24 mouse cellular contexts compared by ENCODE assay signal in the genomic region with DNA sequence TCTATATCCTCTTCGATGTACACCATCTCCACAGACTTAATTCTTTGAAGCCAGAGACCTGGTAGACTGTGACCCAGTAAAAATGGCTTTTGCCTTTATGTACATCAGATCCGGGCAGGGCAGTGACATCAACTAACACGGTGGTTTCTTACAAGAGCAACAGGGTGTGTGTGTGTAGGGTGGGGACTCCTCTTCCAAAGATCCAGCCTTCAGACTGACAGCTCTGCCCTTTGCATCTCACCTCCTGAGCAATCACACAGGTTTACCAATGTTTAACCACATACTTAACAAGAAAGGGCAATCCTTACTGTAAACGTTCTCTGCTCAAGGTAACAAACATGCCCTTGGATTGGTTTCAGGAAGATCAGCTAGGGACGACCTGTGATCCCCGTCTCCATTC. TPM values are rescaled to one million over a fixed set of nuclear protein-coding genes. Genes with fewer than 3 reads are reported as not detected.
DNase-seq lines count a peak whose midpoint lies in the region; ATAC-seq and TF ChIP-seq lines count a peak whose summit lies in the region.
"Had no signal": no experiment of that assay in that cellular context is flagged by ENCODE, and none has a peak within 500 bp of the region (broad histone marks: within the 10 kb centered on the region; RNA-seq: fewer than 3 reads in every experiment).

No protein-coding gene starts in this region.

- H3K4me2 ChIP-seq in kidney, postnatal 0 days (ENCODE audit: low read length), result no peak overlapping the region
- H3K4me2 ChIP-seq in kidney, embryonic 15.5 days, result no peak overlapping the region
- no peak overlapping the region for H3K4me2 ChIP-seq in intestine, embryonic 15.5 days (replicated peaks)
- no peak overlapping the region for H3K4me2 ChIP-seq in intestine, postnatal 0 days (replicated peaks; ENCODE audit: low read depth)
- no peak overlapping the region for H3K4me2 ChIP-seq in stomach, embryonic 16.5 days (ENCODE audit: low read depth, low read length)
- no peak overlapping the region for H3K4me2 ChIP-seq in hindbrain, embryonic 13.5 days
- H3K4me2 ChIP-seq: embryonic facial prominence, embryonic 12.5 days; forebrain, embryonic 15.5 days; heart, embryonic 15.5 days had no signal

- no peak for ATAC-seq in kidney, postnatal 0 days (replicated peaks; ENCODE audit: low FRiP score, low read depth)
- ATAC-seq in kidney, embryonic 15.5 days (replicated peaks; ENCODE audit: low FRiP score), result no peak
- peak; percentile 64 for ATAC-seq in intestine, embryonic 15.5 days
- ATAC-seq in intestine, postnatal 0 days, result peak; percentile 55; the same call in 1 of the 2 replicates
- ATAC-seq in stomach, embryonic 16.5 days (ENCODE audit: insufficient read depth, low FRiP score), result no peak
- ATAC-seq in hindbrain, embryonic 13.5 days (ENCODE audit: low FRiP score), result no peak
- ATAC-seq: activated CD4-positive, CD25-positive, alpha-beta regulatory T cell, adult 4 months; forebrain, embryonic 15.5 days; Patski had no signal

- no peaks in the 10 kb centered on the region for H3K27me3 ChIP-seq in kidney, postnatal 0 days (ENCODE audit: insufficient read depth, low read length)
- no peaks in the 10 kb centered on the region for H3K27me3 ChIP-seq in kidney, embryonic 15.5 days
- H3K27me3 ChIP-seq in intestine, embryonic 15.5 days (replicated peaks), result no peaks in the 10 kb centered on the region
- H3K27me3 ChIP-seq in intestine, postnatal 0 days (replicated peaks; ENCODE audit: control insufficient read depth, insufficient read depth, low read length), result no peaks in the 10 kb centered on the region
- no peaks in the 10 kb centered on the region for H3K27me3 ChIP-seq in stomach, embryonic 16.5 days (ENCODE audit: control insufficient read depth, insufficient read depth, low read length)
- no peaks in the 10 kb centered on the region for H3K27me3 ChIP-seq in hindbrain, embryonic 13.5 days
- H3K27me3 ChIP-seq: CH12.LX; embryonic facial prominence, embryonic 12.5 days; forebrain, embryonic 15.5 days; heart, embryonic 15.5 days; Patski had no signal

- no peak for DNase-seq in kidney, postnatal 0 days (ENCODE audit: low spot score)
- DNase-seq in left cerebral cortex, postnatal 36 days (ENCODE audit: low spot score in 2 of 2), result no peak
- DNase-seq: adrenal gland, postnatal 14 days; cerebellum, adult 11-12 months; cerebellum, adult 9-10 months; cerebellum, postnatal 25 days; gastrocnemius, postnatal 10 days; heart, adult 18-20 months; heart, postnatal 14 days had no signal

- H3K9me3 ChIP-seq in kidney, postnatal 0 days (replicated peaks; ENCODE audit: low read length), result no peaks in the 10 kb centered on the region
- no peaks in the 10 kb centered on the region for H3K9me3 ChIP-seq in kidney, embryonic 15.5 days (replicated peaks)
- H3K9me3 ChIP-seq in intestine, embryonic 15.5 days, result no peaks in the 10 kb centered on the region
- no peaks in the 10 kb centered on the region for H3K9me3 ChIP-seq in intestine, postnatal 0 days (ENCODE audit: control insufficient read depth)
- no peaks in the 10 kb centered on the region for H3K9me3 ChIP-seq in stomach, embryonic 16.5 days (replicated peaks; ENCODE audit: control insufficient read depth, low read length)
- no peaks in the 10 kb centered on the region for H3K9me3 ChIP-seq in hindbrain, embryonic 13.5 days
- H3K9me3 ChIP-seq: embryonic facial prominence, embryonic 12.5 days; forebrain, embryonic 15.5 days; heart, embryonic 10.5 days; heart, embryonic 15.5 days; hindbrain, embryonic 10.5 days had no signal

- no peak for TF ChIP-seq CTCF in kidney, postnatal 0 days (IDR thresholded peaks at IDR 0.05; ENCODE audit: low read depth)
- no peak for TF ChIP-seq CTCF in intestine, postnatal 0 days (IDR thresholded peaks at IDR 0.05; ENCODE audit: low read depth)

- 0 out of 2 replicates have a peak, but pooled peaks cover 3% of the 10 kb centered on the region for H3K4me1 ChIP-seq in kidney, postnatal 0 days (replicated peaks; ENCODE audit: insufficient read depth, low read length)
- H3K4me1 ChIP-seq in kidney, embryonic 15.5 days, result peaks cover 12% of the 10 kb centered on the region; the same call in 1 of the 2 replicates
- H3K4me1 ChIP-seq in intestine, embryonic 15.5 days (replicated peaks), result peaks cover 6% of the 10 kb centered on the region; the same call in 1 of the 2 replicates
- peaks cover 9% of the 10 kb centered on the region for H3K4me1 ChIP-seq in intestine, postnatal 0 days (replicated peaks; ENCODE audit: control insufficient read depth, insufficient read depth, low read length)
- peaks cover 6% of the 10 kb centered on the region for H3K4me1 ChIP-seq in stomach, embryonic 16.5 days (ENCODE audit: control insufficient read depth, insufficient read depth, low read length)
- no peaks in the 10 kb centered on the region for H3K4me1 ChIP-seq in hindbrain, embryonic 13.5 days (replicated peaks)
- H3K4me1 ChIP-seq: embryonic facial prominence, embryonic 12.5 days; forebrain, embryonic 15.5 days; hindbrain, embryonic 10.5 days had no signal

- H3K36me3 ChIP-seq in kidney, postnatal 0 days (ENCODE audit: insufficient read depth, low read length), result 0 out of 2 replicates have a peak, but pooled peaks cover 2% of the 10 kb centered on the region
- peaks cover 32% of the 10 kb centered on the region for H3K36me3 ChIP-seq in kidney, embryonic 15.5 days
- peaks cover 7% of the 10 kb centered on the region; the same call in 1 of the 2 replicates for H3K36me3 ChIP-seq in intestine, embryonic 15.5 days
- H3K36me3 ChIP-seq in intestine, postnatal 0 days (ENCODE audit: control insufficient read depth, insufficient read depth), result peaks cover 4% of the 10 kb centered on the region; the same call in 1 of the 2 replicates
- 0 out of 2 replicates have a peak, but pooled peaks cover 2% of the 10 kb centered on the region for H3K36me3 ChIP-seq in stomach, embryonic 16.5 days (ENCODE audit: control insufficient read depth, insufficient read depth, low read length)
- peaks cover 23% of the 10 kb centered on the region for H3K36me3 ChIP-seq in hindbrain, embryonic 13.5 days
- H3K36me3 ChIP-seq: heart, embryonic 15.5 days had no signal

- 74% methylated on average over 6 of the region's 6 CpGs for WGBS in kidney, postnatal 0 days
- 78% methylated on average over 6 of the region's 6 CpGs for WGBS in kidney, embryonic 15.5 days
- 67% methylated on average over 6 of the region's 6 CpGs for WGBS in intestine, embryonic 15.5 days
- WGBS in intestine, postnatal 0 days, result 56% methylated on average over 6 of the region's 6 CpGs
- 61% methylated on average over 6 of the region's 6 CpGs for WGBS in stomach, embryonic 16.5 days
- 87% methylated on average over 6 of the region's 6 CpGs for WGBS in hindbrain, embryonic 13.5 days

- H3K9ac ChIP-seq in kidney, postnatal 0 days (ENCODE audit: low read depth, low read length), result no peak overlapping the region
- no peak overlapping the region for H3K9ac ChIP-seq in kidney, embryonic 15.5 days
- H3K9ac ChIP-seq in intestine, embryonic 15.5 days, result no peak overlapping the region
- peak overlapping the region; percentile 3; the same call in 1 of the 2 replicates for H3K9ac ChIP-seq in intestine, postnatal 0 days (ENCODE audit: low read depth, low read length)
- no peak overlapping the region for H3K9ac ChIP-seq in stomach, embryonic 16.5 days (ENCODE audit: low read length)
- H3K9ac ChIP-seq in hindbrain, embryonic 13.5 days, result no peak overlapping the region
- H3K9ac ChIP-seq: embryonic facial prominence, embryonic 12.5 days; forebrain, embryonic 15.5 days; heart, embryonic 15.5 days had no signal

- H3K4me3 ChIP-seq in kidney, postnatal 0 days (replicated peaks; ENCODE audit: low read depth, low read length), result no peak overlapping the region
- no peak overlapping the region for H3K4me3 ChIP-seq in kidney, embryonic 15.5 days (replicated peaks)
- no peak overlapping the region for H3K4me3 ChIP-seq in intestine, embryonic 15.5 days (replicated peaks)
- no peak overlapping the region for H3K4me3 ChIP-seq in intestine, postnatal 0 days (ENCODE audit: low read depth, low read length)
- no peak overlapping the region for H3K4me3 ChIP-seq in stomach, embryonic 16.5 days (replicated peaks; ENCODE audit: low read length)
- no peak overlapping the region for H3K4me3 ChIP-seq in hindbrain, embryonic 13.5 days
- H3K4me3 ChIP-seq: embryonic facial prominence, embryonic 12.5 days; forebrain, embryonic 15.5 days; heart, embryonic 10.5 days; heart, embryonic 15.5 days; hindbrain, embryonic 10.5 days had no signal

- intact Hi-C loops in left cerebral cortex, postnatal 36 days (cut with DNase I), result no loop called here

- 0 out of 2 replicates have a peak overlapping the region, but pooled peaks have one; percentile 25 for H3K27ac ChIP-seq in kidney, postnatal 0 days
- H3K27ac ChIP-seq in kidney, embryonic 15.5 days, result no peak overlapping the region
- no peak overlapping the region for H3K27ac ChIP-seq in intestine, embryonic 15.5 days
- H3K27ac ChIP-seq in intestine, postnatal 0 days (ENCODE audit: low read depth, low read length), result no peak overlapping the region; the same call in 1 of the 2 replicates
- peak overlapping the region; percentile 21; the same call in 1 of the 2 replicates for H3K27ac ChIP-seq in stomach, embryonic 16.5 days (ENCODE audit: low read length)
- no peak overlapping the region for H3K27ac ChIP-seq in hindbrain, embryonic 13.5 days
- H3K27ac ChIP-seq: embryonic facial prominence, embryonic 12.5 days; forebrain, embryonic 15.5 days; heart, embryonic 10.5 days; heart, embryonic 15.5 days; hindbrain, embryonic 10.5 days had no signal

RNA-seq across cellular contexts. Expression of gene Arf3, which starts 15.7 kb away (rescaled TPM):
- 39.0 and 39.6 TPM in 2 replicates for polyA plus RNA-seq in kidney, postnatal 0 days (2015; fragmentation: Nextera tagmentation; extraction: Ambion mirVana)
- 51.9 and 55.6 TPM in 2 replicates for polyA plus RNA-seq in kidney, embryonic 15.5 days (2015; fragmentation: Nextera tagmentation; extraction: Ambion mirVana)
- polyA plus RNA-seq in intestine, embryonic 15.5 days (2015; fragmentation: Nextera tagmentation; extraction: Ambion mirVana), result 39.8 and 43.6 TPM in 2 replicates
- 31.8 and 35.3 TPM in 2 replicates for polyA plus RNA-seq in intestine, postnatal 0 days (2015; fragmentation: Nextera tagmentation; extraction: Ambion mirVana)
- 38.0 and 38.9 TPM in 2 replicates for polyA plus RNA-seq in stomach, embryonic 16.5 days (2015; fragmentation: Nextera tagmentation; extraction: Ambion mirVana)
- total RNA-seq in left cerebral cortex, postnatal 36 days (2021), result 100 to 1,000 TPM; 721 to 734 TPM
- polyA plus RNA-seq in hindbrain, embryonic 13.5 days (2015; fragmentation: Nextera tagmentation; extraction: Ambion mirVana), result 68.4 and 71.7 TPM in 2 replicates

RNA-seq across cellular contexts. Expression of gene Fkbp11, which starts 19.3 kb away (rescaled TPM):
- 34.4 and 34.6 TPM in 2 replicates for polyA plus RNA-seq in kidney, postnatal 0 days (2015; fragmentation: Nextera tagmentation; extraction: Ambion mirVana)
- polyA plus RNA-seq in kidney, embryonic 15.5 days (2015; fragmentation: Nextera tagmentation; extraction: Ambion mirVana), result 40.3 and 40.5 TPM in 2 replicates
- 68.0 and 117 TPM in 2 replicates for polyA plus RNA-seq in intestine, embryonic 15.5 days (2015; fragmentation: Nextera tagmentation; extraction: Ambion mirVana)
- 30.9 and 32.4 TPM in 2 replicates for polyA plus RNA-seq in intestine, postnatal 0 days (2015; fragmentation: Nextera tagmentation; extraction: Ambion mirVana)
- 130 TPM in 2 replicates for polyA plus RNA-seq in stomach, embryonic 16.5 days (2015; fragmentation: Nextera tagmentation; extraction: Ambion mirVana)
- 1 to 10 TPM; 1.5 to 2.1 TPM for total RNA-seq in left cerebral cortex, postnatal 36 days (2021)
- polyA plus RNA-seq in hindbrain, embryonic 13.5 days (2015; fragmentation: Nextera tagmentation; extraction: Ambion mirVana), result 5.1 and 6.6 TPM in 2 replicates

RNA-seq across cellular contexts. Expression of gene Wnt10b, which starts 30.7 kb away (rescaled TPM):
- not detected in 2 replicates for polyA plus RNA-seq in kidney, postnatal 0 days (2015; fragmentation: Nextera tagmentation; extraction: Ambion mirVana)
- 0.12 and 0.31 TPM in 2 replicates for polyA plus RNA-seq in kidney, embryonic 15.5 days (2015; fragmentation: Nextera tagmentation; extraction: Ambion mirVana)
- polyA plus RNA-seq in intestine, embryonic 15.5 days (2015; fragmentation: Nextera tagmentation; extraction: Ambion mirVana), result not detected in 2 replicates
- polyA plus RNA-seq in intestine, postnatal 0 days (2015; fragmentation: Nextera tagmentation; extraction: Ambion mirVana), result 0.08 TPM in 1 of 2 replicates, not detected in the other
- 0.14 TPM in 1 of 2 replicates, not detected in the other for polyA plus RNA-seq in stomach, embryonic 16.5 days (2015; fragmentation: Nextera tagmentation; extraction: Ambion mirVana)
- 1 to 10 TPM in 1 of 2 experiments, under 1 TPM in 1; 0.59 to 1.1 TPM for total RNA-seq in left cerebral cortex, postnatal 36 days (2021)
- polyA plus RNA-seq in hindbrain, embryonic 13.5 days (2015; fragmentation: Nextera tagmentation; extraction: Ambion mirVana), result 0.12 TPM in 1 of 2 replicates, not detected in the other
- polyA plus RNA-seq: forebrain, embryonic 15.5 days; heart, embryonic 15.5 days; Patski had no signal

RNA-seq across cellular contexts. Expression of gene Ccdc65, which starts 39.3 kb away (rescaled TPM):
- 0.74 and 0.75 TPM in 2 replicates for polyA plus RNA-seq in kidney, postnatal 0 days (2015; fragmentation: Nextera tagmentation; extraction: Ambion mirVana)
- polyA plus RNA-seq in kidney, embryonic 15.5 days (2015; fragmentation: Nextera tagmentation; extraction: Ambion mirVana), result 0.73 and 1.1 TPM in 2 replicates
- polyA plus RNA-seq in intestine, embryonic 15.5 days (2015; fragmentation: Nextera tagmentation; extraction: Ambion mirVana), result 0.67 and 0.92 TPM in 2 replicates
- 0.27 and 0.38 TPM in 2 replicates for polyA plus RNA-seq in intestine, postnatal 0 days (2015; fragmentation: Nextera tagmentation; extraction: Ambion mirVana)
- polyA plus RNA-seq in stomach, embryonic 16.5 days (2015; fragmentation: Nextera tagmentation; extraction: Ambion mirVana), result 1.5 and 1.7 TPM in 2 replicates
- total RNA-seq in left cerebral cortex, postnatal 36 days (2021), result 10 to 100 TPM; 12.5 to 14.4 TPM
- polyA plus RNA-seq in hindbrain, embryonic 13.5 days (2015; fragmentation: Nextera tagmentation; extraction: Ambion mirVana), result 3.6 and 4.3 TPM in 2 replicates
- total RNA-seq: gastrocnemius, postnatal 10 days; gastrocnemius, postnatal 4 days had no signal

RNA-seq across cellular contexts. Expression of gene Wnt1, which starts 42.4 kb away (rescaled TPM):
- polyA plus RNA-seq in kidney, postnatal 0 days (2015; fragmentation: Nextera tagmentation; extraction: Ambion mirVana), result not detected in 2 replicates
- polyA plus RNA-seq in kidney, embryonic 15.5 days (2015; fragmentation: Nextera tagmentation; extraction: Ambion mirVana), result 0.06 TPM in 1 of 2 replicates, not detected in the other
- polyA plus RNA-seq in intestine, embryonic 15.5 days (2015; fragmentation: Nextera tagmentation; extraction: Ambion mirVana), result not detected in 2 replicates
- not detected in 2 replicates for polyA plus RNA-seq in intestine, postnatal 0 days (2015; fragmentation: Nextera tagmentation; extraction: Ambion mirVana)
- polyA plus RNA-seq in stomach, embryonic 16.5 days (2015; fragmentation: Nextera tagmentation; extraction: Ambion mirVana), result not detected in 2 replicates
- not detected for total RNA-seq in left cerebral cortex, postnatal 36 days (2021)
- polyA plus RNA-seq in hindbrain, embryonic 13.5 days (2015; fragmentation: Nextera tagmentation; extraction: Ambion mirVana), result 3.7 and 4.6 TPM in 2 replicates
- total RNA-seq: adrenal gland, adult 18-20 months; adrenal gland, postnatal 14 days; CH12.LX; gastrocnemius, postnatal 10 days; heart, adult 18-20 months; heart, postnatal 14 days had no signal
- polyA plus RNA-seq: activated CD4-positive, CD25-positive, alpha-beta regulatory T cell, adult 4 months; heart, embryonic 10.5 days; heart, embryonic 15.5 days; Patski had no signal

Comparison
In these comparisons a context has a peak if more than half of its experiments do, and no peak if none do; other contexts are left out.
1. H3K27ac ChIP-seq: peak in kidney, postnatal 0 days (single experiment) and stomach, embryonic 16.5 days (single experiment); none in kidney, embryonic 15.5 days (single experiment), intestine, embryonic 15.5 days (single experiment), intestine, postnatal 0 days (single experiment) and hindbrain, embryonic 13.5 days (single experiment).
2. ATAC-seq: peak in intestine, embryonic 15.5 days (single experiment) and intestine, postnatal 0 days (single experiment); none in kidney, postnatal 0 days (single experiment), kidney, embryonic 15.5 days (single experiment), stomach, embryonic 16.5 days (single experiment) and hindbrain, embryonic 13.5 days (single experiment).